Comparison of ENCODE assay signal across 7 mouse cellular contexts in genomic region chr8:8689454-8690145, GRCm38 (mm10). TPM values are rescaled to one million over a fixed set of nuclear protein-coding genes. Genes with fewer than 3 reads are reported as not detected.
DNase-seq lines count a peak whose midpoint lies in the region; ATAC-seq lines count a peak whose summit lies in the region.

No protein-coding gene starts in this region.

- no peaks in the 10 kb centered on the region for H3K9me3 ChIP-seq in embryonic facial prominence, embryonic 10.5 days
- no peaks in the 10 kb centered on the region for H3K9me3 ChIP-seq in limb, embryonic 12.5 days
- H3K9me3 ChIP-seq in midbrain, embryonic 13.5 days: no peaks in the 10 kb centered on the region

- peak overlapping the region; percentile 65 for H3K4me2 ChIP-seq in limb, embryonic 12.5 days
- peak overlapping the region; percentile 85 for H3K4me2 ChIP-seq in midbrain, embryonic 13.5 days (replicated peaks)

- DNase-seq in adrenal gland, postnatal 10 days: peak; percentile 77
- peak; percentile 80 for DNase-seq in embryonic facial prominence, embryonic 10.5 days (ENCODE audit: low spot score)
- peak; percentile 69 to 71 for DNase-seq in heart, adult 18-20 months
- DNase-seq in kidney, adult 18-20 months: peak; percentile 61
- peak; percentile 52 to 68 for DNase-seq in spleen, adult 18-20 months

- peak; percentile 57; the same call in 1 of the 2 replicates for ATAC-seq in limb, embryonic 12.5 days (ENCODE audit: insufficient number of reproducible peaks, insufficient read depth, low FRiP score, low TSS enrichment, low read depth)
- ATAC-seq in midbrain, embryonic 13.5 days: peak; percentile 81

- peak overlapping the region; percentile 100 for H3K27ac ChIP-seq in embryonic facial prominence, embryonic 10.5 days (replicated peaks)
- H3K27ac ChIP-seq in limb, embryonic 12.5 days: peak overlapping the region; percentile 97
- peak overlapping the region; percentile 98 for H3K27ac ChIP-seq in midbrain, embryonic 13.5 days

- no peaks in the 10 kb centered on the region for H3K27me3 ChIP-seq in embryonic facial prominence, embryonic 10.5 days (replicated peaks; ENCODE audit: low read depth, poor library complexity, severe bottlenecking)
- H3K27me3 ChIP-seq in limb, embryonic 12.5 days: no peaks in the 10 kb centered on the region
- no peaks in the 10 kb centered on the region for H3K27me3 ChIP-seq in midbrain, embryonic 13.5 days

- WGBS in embryonic facial prominence, embryonic 10.5 days: under 1% methylated on average over 68 of the region's 68 CpGs
- under 1% methylated on average over 68 of the region's 68 CpGs for WGBS in limb, embryonic 12.5 days
- WGBS in midbrain, embryonic 13.5 days: under 1% methylated on average over 61 of the region's 68 CpGs

- H3K4me3 ChIP-seq in embryonic facial prominence, embryonic 10.5 days: peak overlapping the region; percentile 89
- H3K4me3 ChIP-seq in limb, embryonic 12.5 days (replicated peaks): peak overlapping the region; percentile 86
- H3K4me3 ChIP-seq in midbrain, embryonic 13.5 days (replicated peaks): peak overlapping the region; percentile 89

- 0 out of 2 replicates have a peak, but pooled peaks cover 6% of the 10 kb centered on the region for H3K36me3 ChIP-seq in embryonic facial prominence, embryonic 10.5 days (replicated peaks)
- peaks cover 4% of the 10 kb centered on the region; the same call in 1 of the 2 replicates for H3K36me3 ChIP-seq in limb, embryonic 12.5 days
- no peaks in the 10 kb centered on the region for H3K36me3 ChIP-seq in midbrain, embryonic 13.5 days

- H3K4me1 ChIP-seq in embryonic facial prominence, embryonic 10.5 days: peaks cover 37% of the 10 kb centered on the region
- peaks cover 40% of the 10 kb centered on the region for H3K4me1 ChIP-seq in limb, embryonic 12.5 days (replicated peaks)
- peaks cover 42% of the 10 kb centered on the region for H3K4me1 ChIP-seq in midbrain, embryonic 13.5 days (replicated peaks)

- H3K9ac ChIP-seq in limb, embryonic 12.5 days (replicated peaks): peak overlapping the region; percentile 98
- H3K9ac ChIP-seq in midbrain, embryonic 13.5 days (replicated peaks): peak overlapping the region; percentile 98

RNA-seq across cellular contexts. Expression of gene Arglu1, which starts 0.7 kb away (rescaled TPM):
- 10 to 100 TPM; 52.6 to 81.2 TPM for total RNA-seq in adrenal gland, postnatal 10 days (2021)
- 174 and 177 TPM in 2 replicates for polyA plus RNA-seq in embryonic facial prominence, embryonic 10.5 days (2016; fragmentation: Nextera tagmentation; extraction: Ambion mirVana)
- total RNA-seq in heart, adult 18-20 months (2021): 10 to 100 TPM; 21.2 to 32.0 TPM
- polyA plus RNA-seq in limb, embryonic 12.5 days (2016; fragmentation: Nextera tagmentation; extraction: Ambion mirVana): 211 and 212 TPM in 2 replicates
- polyA plus RNA-seq in midbrain, embryonic 13.5 days (2015; fragmentation: Nextera tagmentation; extraction: Ambion mirVana): 191 and 193 TPM in 2 replicates

RNA-seq across cellular contexts. Expression of gene Efnb2, which starts 28.6 kb away (rescaled TPM):
- total RNA-seq in adrenal gland, postnatal 10 days (2021): 10 to 100 TPM; 29.6 to 32.5 TPM
- 32.2 and 33.7 TPM in 2 replicates for polyA plus RNA-seq in embryonic facial prominence, embryonic 10.5 days (2016; fragmentation: Nextera tagmentation; extraction: Ambion mirVana)
- 10 to 100 TPM; 12.3 to 13.9 TPM for total RNA-seq in heart, adult 18-20 months (2021)
- polyA plus RNA-seq in limb, embryonic 12.5 days (2016; fragmentation: Nextera tagmentation; extraction: Ambion mirVana): 32.4 and 38.1 TPM in 2 replicates
- polyA plus RNA-seq in midbrain, embryonic 13.5 days (2015; fragmentation: Nextera tagmentation; extraction: Ambion mirVana): 12.7 and 16.2 TPM in 2 replicates

Comparison
In these comparisons a context has a peak if more than half of its experiments do, and no peak if none do; other contexts are left out.
1. Peak in every context shown above with its lines: DNase-seq, ATAC-seq, H3K4me3 ChIP-seq and H3K27ac ChIP-seq.